Mouse (Mus musculus): ENCODE results near the gene Smad3.

DNA sequence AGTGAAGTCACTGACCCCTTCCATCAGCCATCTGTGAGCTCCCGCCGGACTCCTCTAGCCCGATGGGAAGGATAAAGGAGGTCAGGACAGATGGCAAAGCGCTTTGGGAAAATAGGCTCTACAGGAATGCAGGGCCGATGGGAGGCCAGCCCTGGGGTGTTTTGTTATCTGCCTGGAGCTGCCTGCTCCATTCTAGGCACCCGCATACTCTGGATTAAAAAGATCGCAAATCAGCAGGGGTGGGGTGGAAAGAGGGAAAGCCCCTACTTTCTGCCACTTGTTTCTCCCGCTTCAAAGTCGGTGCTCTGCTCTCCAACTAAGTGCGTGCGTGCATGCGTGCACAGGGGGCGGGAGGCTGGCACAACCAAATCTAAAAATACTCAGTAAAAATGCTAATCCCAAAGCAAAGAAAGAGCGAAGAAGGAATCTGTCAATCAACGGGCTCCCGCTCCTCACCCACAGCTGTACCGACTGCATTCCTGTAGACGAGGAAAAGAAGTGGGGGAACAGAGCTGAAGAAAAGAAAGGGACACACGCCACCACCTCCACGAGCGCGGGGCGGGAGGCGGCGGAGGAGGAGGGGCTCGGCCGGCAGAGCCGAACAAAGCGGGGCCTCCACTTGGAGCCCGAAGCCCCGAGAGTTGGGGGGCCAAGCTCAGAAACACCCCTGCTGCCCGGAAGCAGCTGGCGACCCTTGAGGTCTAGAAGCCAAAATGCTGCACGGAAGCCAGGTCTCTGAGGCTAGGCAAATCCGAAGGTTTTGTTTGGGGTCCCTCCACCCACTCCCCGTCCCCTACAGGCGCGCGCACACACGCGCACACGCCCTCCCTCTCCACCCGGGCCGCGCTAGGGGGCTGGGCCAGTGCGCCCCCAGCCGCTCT lies 973 bp downstream of the Smad3 start:
- no peak for TF ChIP-seq POLR2A (IDR thresholded peaks at IDR 0.05; ENCODE audit: low read depth, low read length)
- TF ChIP-seq CTCF (IDR thresholded peaks at IDR 0.05; ENCODE audit: extremely low read depth, insufficient read length, insufficient replicate concordance, low read depth, low read length): no peak

Measured in small intestine, adult 2 months (tissue).